8 mouse cellular contexts compared by ENCODE assay signal in genomic region chr9:71466111-71466510, GRCm38 (mm10). TPM values are rescaled to one million over a fixed set of nuclear protein-coding genes. Genes with fewer than 3 reads are reported as not detected.
A peak's percentile ranks its signal among the peaks of the same experiment; 100 is the strongest.
DNase-seq lines count a peak whose midpoint lies in the region; ATAC-seq lines count a peak whose summit lies in the region.

No protein-coding gene starts in this region.

- DNase-seq in adrenal gland, adult 2 months = peak; percentile 18
- no peak for DNase-seq in adrenal gland, adult 8-10 months
- peak; percentile 16 to 39 for DNase-seq in layer of hippocampus, postnatal 10 days (ENCODE audit: low spot score in 2 of 2)
- no peak for DNase-seq in layer of hippocampus, adult 8-10 months (ENCODE audit: low spot score in 2 of 2)
- DNase-seq in A20 (ENCODE audit: low read depth, low spot score) = peak; percentile 28
- DNase-seq in cerebellum, postnatal 36 days = no peak
- DNase-seq in thymus, adult 18-20 months = no peak

- peak; percentile 55; the same call in 1 of the 2 replicates for ATAC-seq in granulocyte monocyte progenitor cell, adult 5-6 weeks (replicated peaks; ENCODE audit: poor library complexity, severe bottlenecking)

RNA-seq across cellular contexts. Expression of gene Polr2m, which starts 19.6 kb away (rescaled TPM):
- 100 to 1,000 TPM; 179 to 202 TPM for total RNA-seq in adrenal gland, adult 2 months (2021)
- 1,620 and 2,789 TPM in 2 replicates for polyA plus RNA-seq in adrenal gland, adult 2 months (2012; rRNA removed)
- 100 to 1,000 TPM; 172 to 204 (median 192) TPM for total RNA-seq in adrenal gland, adult 8-10 months (2022)
- total RNA-seq in layer of hippocampus, postnatal 10 days (2021) = 100 to 1,000 TPM; 155 to 175 TPM
- total RNA-seq in layer of hippocampus, adult 8-10 months (2022) = 100 to 1,000 TPM; 163 to 180 (median 168) TPM
- total RNA-seq in granulocyte monocyte progenitor cell, adult 5-6 weeks (2014; fragmentation: Nextera tagmentation) = 98.5 and 112 TPM in 2 replicates
- total RNA-seq in granulocyte monocyte progenitor cell, adult 5-6 weeks (2017) = 119 and 133 TPM in 2 replicates

Comparison
In these comparisons a context has a peak if more than half of its experiments do, and no peak if none do; other contexts are left out.
1. DNase-seq: peak in adrenal gland, adult 2 months (single experiment), layer of hippocampus, postnatal 10 days (2 of 2) and A20 (single experiment); none in adrenal gland, adult 8-10 months (single experiment), layer of hippocampus, adult 8-10 months (0 of 2), cerebellum, postnatal 36 days (0 of 2) and thymus, adult 18-20 months (0 of 2).